Mouse (Mus musculus) heart, postnatal 4 days (tissue): Measurements from ENCODE around the gene Atxn7l1. TPM values are rescaled to one million over a fixed set of nuclear protein-coding genes. Genes with fewer than 3 reads are reported as not detected.
A peak's percentile ranks its signal among the peaks of the same experiment; 100 is the strongest.

Source experiments
- DNase-seq: peaks from one replicate; pipeline ENCODE4 v3.0.0; 2021
- total RNA-seq, 2 experiments: library from RNA; stranded (reverse); gene quantifications; 2 replicates each; pipeline ENCODE4 v1.2.3; 2021

Gene Atxn7l1
- total RNA-seq, 2 experiments from 2014 or later = 16.8 to 17.5 TPM

DNA sequence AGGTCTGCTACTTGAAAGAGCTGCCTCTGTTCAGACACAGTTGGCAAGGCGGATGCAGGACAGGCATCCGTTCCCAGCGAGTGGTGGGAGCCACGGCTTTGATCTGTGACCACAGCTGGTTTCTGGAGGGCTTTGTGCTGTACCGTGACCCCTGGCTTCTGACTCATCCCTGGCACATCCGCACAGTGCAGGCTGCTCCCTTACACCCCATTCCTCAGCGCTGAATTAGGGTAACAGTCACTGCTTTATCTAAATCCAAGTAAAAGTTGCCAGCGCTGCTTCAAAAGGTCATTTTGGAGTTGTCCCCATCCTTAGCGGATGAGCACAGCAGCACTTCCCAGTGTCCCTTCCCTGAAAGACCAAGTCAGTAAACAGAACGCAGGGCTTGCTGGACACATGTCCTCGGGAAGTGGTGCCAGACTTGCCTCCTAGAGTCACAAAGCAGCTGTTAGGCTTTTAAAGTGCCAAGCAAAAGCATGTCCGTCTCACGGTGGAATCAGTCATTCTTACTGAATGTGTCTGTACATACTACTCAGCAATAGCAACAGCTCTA is 88.4 kb downstream of the Atxn7l1 start:
- peak; percentile 35 for DNase-seq

GRCm38 (mm10) chr12:33236344-33237049 is 89.0 kb downstream of the Atxn7l1 start:
- no peak for DNase-seq

- DNase-seq = no peak
Observed at GRCm38 (mm10) chr12:33237108-33237507, 89.6 kb downstream of the Atxn7l1 start.

DNA sequence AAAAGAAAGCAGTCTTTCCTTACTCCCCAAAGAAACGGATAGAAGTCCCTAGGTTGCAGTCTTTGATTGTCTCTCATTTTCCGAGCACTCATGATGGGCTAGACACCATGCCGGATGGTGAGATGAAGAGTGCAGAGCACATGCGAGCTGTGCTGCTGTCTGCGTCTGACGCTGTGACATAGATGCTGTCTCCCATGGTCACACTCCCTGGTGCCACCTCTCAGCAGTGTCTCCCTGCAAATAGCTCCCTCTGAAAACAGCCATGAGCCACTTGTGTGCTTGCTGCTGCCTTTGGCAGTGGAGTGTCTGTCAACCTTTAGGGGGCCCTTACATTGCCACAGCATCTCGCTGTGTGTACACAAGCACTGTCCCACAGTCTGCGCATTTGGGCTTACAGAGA is 95.2 kb downstream of the Atxn7l1 start:
- no peak for DNase-seq

DNA sequence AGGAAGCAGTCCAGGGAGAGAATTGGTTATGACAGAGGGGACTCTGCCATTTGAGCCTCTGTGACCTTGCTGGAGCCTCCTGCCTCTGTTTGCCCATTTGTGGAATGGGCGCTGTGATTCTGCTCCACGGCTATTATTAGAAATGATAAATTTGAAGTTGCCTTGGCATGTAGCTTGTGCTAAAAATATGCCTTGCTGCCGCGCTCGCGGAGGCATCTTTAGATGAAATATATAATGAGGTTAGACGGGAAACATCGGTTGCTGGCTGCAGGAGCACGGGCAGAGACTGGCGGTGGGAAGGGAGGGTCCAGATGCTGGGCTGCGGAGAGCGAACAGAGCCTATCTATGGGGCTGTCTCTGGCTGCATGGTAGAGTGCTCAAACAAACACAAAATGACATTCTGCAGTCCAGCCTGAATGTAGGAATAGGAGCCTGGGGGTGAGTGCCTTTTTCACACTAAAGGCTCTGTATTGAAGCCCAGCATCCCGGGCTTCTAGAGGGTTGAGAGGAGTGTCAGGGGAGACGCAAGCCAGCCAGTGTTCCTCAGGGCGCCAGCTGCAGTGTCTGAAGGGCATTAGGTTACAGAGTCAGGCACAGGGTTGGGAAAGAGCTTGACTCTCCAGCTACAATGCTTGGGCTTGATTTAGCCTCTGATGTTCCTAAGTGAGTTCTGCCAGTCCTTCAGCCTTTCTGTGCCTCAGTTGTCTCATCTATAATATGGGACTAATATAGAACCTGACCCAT is 96.8 kb downstream of the Atxn7l1 start:
- DNase-seq = no peak

GRCm38 (mm10) chr12:33245455-33245854 is 98.0 kb downstream of the Atxn7l1 start:
- peak; percentile 50 for DNase-seq

- DNase-seq = no peak
Observed at GRCm38 (mm10) chr12:33246878-33247277, 99.4 kb downstream of the Atxn7l1 start.

- no peak for DNase-seq
Observed at GRCm38 (mm10) chr12:33250197-33250596, 102.7 kb downstream of the Atxn7l1 start.

DNA sequence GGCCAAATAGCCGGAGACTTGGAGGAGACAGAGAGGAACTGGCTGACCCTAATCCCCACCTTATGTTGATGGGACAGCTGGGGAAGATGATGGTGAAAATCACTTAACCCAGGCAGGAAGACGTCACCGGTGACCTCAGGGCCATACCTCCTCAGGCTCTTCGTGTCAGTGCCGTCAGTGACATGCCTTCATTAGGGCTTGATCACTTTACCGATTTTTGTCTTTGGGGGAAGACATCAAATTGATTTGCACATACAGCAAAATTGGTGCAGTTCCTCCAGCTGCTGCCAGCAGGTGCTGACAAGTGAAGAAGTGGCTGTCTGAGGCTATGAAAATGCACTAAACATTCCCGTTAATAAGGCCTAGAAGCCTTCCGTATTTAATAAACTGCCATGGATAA is 103.9 kb downstream of the Atxn7l1 start:
- DNase-seq = no peak

- DNase-seq = no peak
Observed at GRCm38 (mm10) chr12:33252621-33253020, 105.1 kb downstream of the Atxn7l1 start.

DNA sequence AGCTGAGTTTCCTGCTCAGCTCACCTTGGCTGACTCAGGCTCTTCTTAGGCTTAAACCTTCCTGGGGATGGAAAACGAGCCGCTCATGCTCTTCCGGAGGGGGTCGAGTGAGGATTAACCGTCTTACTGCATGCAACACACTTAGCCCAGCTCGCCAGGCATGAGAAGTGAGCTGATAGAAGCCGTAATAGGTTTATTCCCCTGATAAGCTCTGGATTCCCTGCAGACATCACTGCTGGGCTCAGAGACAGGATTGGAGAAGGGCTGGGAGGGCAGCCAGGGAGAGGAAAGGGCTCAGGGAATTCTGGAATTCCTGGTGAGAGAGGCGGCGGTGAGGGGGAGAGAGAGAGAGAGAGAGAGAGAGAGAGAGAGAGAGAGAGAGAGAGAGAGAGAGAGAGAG is 105.7 kb downstream of the Atxn7l1 start:
- DNase-seq = no peak

DNA sequence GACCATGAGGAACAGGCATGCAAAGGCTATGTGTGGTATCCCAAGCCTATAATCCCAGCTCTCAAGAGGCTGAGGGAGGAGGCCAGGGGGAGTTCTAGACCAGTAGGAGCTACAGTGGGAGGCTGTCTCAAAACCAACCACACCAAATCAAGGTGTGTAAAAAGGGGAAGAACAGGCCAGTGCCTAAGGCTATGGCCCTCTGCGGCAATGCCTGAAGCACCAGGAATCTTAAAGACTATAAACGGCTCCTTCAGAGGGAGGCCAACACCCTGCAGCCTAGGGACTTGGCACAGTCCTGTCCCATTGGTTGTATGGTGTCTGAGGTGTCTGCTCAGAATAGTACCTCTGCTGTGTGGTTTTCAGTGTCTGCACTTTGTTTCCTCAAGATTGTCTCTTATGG is 107.8 kb downstream of the Atxn7l1 start:
- no peak for DNase-seq

DNA sequence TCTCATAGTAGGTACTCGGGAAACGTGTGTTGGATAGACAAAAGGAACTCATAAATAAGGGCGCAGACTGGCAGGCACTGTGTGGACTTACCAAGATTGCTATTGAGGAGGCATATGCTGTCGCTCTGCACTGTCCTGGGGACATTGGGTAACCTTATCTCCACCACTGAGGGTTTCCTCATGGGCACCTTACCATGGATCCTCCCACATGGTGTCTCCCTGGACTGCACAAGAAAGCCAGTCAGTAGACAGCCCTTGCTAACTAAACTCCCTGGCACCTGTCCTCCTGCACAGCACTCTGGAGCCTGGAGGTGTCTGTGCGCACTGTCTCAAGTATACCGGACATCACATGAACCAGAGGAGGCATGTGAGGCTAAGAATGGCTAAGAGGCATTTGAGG is 108.9 kb downstream of the Atxn7l1 start:
- DNase-seq = no peak

DNA sequence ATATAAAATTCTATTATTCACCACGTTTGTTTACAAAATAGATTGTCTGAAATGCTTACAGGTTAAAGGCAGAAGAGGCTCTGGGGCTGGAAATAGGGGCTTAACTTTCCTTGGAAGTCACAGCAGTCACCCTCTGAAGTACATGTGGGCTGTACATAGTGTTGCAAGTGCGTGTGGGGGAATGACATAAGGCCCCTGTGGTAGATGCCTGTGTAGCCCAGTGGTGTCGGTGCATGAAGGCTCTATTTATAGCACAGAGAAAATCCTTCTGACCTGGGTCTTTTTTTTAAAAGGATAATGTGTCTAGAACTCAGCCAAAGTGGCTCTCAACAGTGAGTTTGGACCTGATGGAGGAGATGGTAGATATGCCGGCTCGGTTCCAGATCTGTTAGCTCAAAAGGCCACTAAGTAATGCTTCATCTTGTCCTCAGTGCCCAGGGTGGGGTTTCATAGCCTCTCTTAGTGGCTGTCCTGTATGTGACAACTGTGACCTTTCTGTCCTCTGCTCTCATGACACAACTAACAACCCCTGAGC is 111.6 kb downstream of the Atxn7l1 start:
- DNase-seq = no peak

DNA sequence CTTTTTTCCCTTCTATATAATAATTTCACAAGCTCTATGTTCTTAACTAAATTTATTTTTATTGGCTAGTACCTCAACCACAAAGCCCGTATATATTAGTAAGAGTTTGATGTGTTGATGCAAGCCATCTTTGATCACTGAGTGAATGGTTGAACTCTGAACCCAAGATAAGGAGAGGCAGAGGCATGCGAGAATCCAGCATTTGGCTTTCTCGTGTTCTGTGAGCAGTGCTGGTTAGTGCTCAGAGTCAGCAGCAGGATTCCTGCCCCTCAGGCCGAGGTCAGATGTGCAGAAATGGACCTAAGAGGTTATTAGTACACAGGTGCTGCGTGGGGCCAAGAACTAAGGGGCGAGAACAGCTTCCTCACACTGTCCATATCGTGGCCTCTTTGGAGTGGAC is 113.1 kb downstream of the Atxn7l1 start:
- no peak for DNase-seq

GRCm38 (mm10) chr12:33265877-33266276 is 118.4 kb downstream of the Atxn7l1 start:
- no peak for DNase-seq

DNA sequence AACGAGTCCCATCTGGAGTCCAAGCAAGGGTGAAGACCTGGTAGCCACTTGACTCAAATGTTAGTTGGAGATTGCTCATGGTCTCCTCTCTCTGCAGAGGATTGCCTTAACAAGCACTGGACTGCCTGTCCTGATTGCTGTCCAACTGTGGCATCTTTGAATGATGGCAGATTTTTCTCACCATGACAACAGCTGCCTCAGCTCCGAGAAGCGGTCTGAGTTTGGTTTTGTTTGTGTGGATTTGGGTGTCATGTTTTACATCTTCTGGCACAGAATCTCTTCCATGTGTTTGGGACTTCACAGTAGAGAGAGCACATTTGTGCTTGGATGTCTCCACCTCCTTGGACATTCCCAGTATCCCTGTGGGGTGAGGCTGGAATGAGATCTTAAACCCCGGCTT is 120.5 kb downstream of the Atxn7l1 start:
- DNase-seq = no peak

DNA sequence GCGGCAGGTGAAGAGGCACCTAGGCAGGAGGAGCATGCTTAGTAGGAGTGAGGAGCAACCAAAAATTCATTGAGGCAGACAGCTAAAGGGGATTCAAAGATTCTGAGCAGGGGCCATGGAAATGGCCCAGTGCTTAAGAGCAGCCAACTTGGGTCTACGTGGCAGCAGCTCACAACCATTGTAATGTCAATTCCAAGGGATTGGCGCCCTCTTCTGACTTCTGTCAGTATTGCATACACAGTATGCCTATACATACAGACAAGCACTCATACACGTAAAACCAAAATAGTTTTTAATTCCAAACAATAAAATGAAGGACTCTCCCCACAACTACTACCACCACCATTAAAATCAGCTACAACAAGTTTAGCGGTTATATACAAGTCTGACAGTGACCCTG is 122.2 kb downstream of the Atxn7l1 start:
- DNase-seq = peak; percentile 62

- DNase-seq = no peak
Observed at GRCm38 (mm10) chr12:33271865-33272264, 124.4 kb downstream of the Atxn7l1 start.

GRCm38 (mm10) chr12:33272441-33272840 is 124.9 kb downstream of the Atxn7l1 start:
- no peak for DNase-seq

GRCm38 (mm10) chr12:33273147-33273546 is 125.7 kb downstream of the Atxn7l1 start:
- no peak for DNase-seq

DNA sequence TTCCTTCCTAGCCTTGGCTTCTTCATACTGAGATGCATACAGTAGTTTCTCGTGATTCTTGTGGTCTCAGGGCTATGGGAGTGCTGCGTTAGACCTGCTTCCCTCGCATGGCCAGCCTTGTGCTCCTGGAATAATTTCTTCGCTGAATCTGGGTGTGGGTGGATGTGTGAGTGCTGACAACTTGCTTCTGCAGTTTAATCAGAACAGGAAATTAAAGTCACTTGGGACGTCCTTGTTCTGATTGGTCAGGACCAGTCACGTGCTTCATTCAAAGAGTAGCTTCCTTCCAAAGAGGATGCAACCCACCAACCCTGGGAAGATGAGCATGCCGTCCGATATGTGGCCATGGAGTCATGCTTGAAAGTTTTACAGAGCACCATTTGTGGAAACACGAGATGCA is 126.2 kb downstream of the Atxn7l1 start:
- no peak for DNase-seq

DNA sequence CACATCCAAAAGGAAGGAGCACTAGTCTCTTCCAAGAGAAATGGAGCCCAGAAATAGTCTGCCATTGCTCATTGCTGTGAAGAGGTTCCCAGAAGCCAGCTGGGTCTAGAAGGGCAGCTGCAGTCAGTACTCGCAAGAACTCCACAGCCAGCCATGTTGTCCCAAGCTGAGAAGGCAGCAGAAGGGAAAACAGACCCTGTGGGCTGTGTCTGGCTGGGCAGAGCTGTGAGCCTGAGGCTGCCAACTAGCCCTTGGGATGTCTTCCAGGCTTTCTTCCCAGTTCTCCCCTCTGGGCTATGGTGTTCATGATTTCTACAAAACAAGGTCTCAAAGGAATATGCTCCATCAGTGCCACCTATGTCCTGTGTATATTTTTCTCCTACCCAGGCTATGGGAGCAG is 128.5 kb downstream of the Atxn7l1 start:
- DNase-seq = no peak

DNA sequence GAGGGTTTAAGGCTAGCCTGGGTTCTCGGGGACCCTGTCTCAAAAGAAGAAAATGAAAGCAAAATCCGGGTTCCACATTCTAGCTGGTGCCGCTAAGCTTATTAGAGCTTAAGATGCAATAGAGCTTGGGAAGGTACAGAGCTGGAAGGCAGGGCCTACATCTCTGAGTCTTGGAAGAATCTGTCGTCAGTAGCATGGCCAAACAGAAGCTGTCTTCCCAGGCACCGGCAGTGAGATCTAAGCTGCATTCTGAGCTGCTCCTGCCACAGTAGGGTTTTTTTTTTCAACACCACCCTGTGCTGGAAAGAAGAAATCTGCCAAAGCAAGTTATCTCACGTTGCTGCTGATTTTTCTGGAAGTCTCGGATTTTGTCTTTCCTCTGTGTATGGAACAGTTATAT is 129.9 kb downstream of the Atxn7l1 start:
- no peak for DNase-seq
